Mouse (Mus musculus): ENCODE data around the gene Chmp4b. TPM values are rescaled to one million over a fixed set of nuclear protein-coding genes. Genes with fewer than 3 reads are reported as not detected.
A peak's percentile ranks its signal among the peaks of the same experiment; 100 is the strongest.

Chmp4b gene
- total and polyA plus RNA-seq, 3 experiments: 118 to 196 TPM; not detected in 1

GRCm38 (mm10) chr2:154676653-154677609 is 25.4 kb downstream of the Chmp4b start:
- DNase-seq (ENCODE audit: low read depth, low spot score): peak; percentile 96
- Histone ChIP-seq H3K9me3 (replicated peaks; ENCODE audit: insufficient read depth, low read length) (no peaks in the 10 kb centered on the region), H3K27ac (ENCODE audit: control insufficient read depth, low read depth, low read length) (peak overlapping the region; percentile 88), H3K4me3 (ENCODE audit: control insufficient read depth in 1 of 2, insufficient read depth in 1 of 2, low read depth in 2 of 2, low read length in 2 of 2) (peak overlapping the region; percentile 55 to 75), H3K79me2 (ENCODE audit: control insufficient read depth, insufficient read depth, low read length, poor library complexity) (peaks cover 27% of the 10 kb centered on the region), H3K9ac (ENCODE audit: control insufficient read depth, low read depth, low read length, poor library complexity, severe bottlenecking) (peak overlapping the region; percentile 68), H3K36me3 (ENCODE audit: control insufficient read depth in 1 of 2, insufficient read depth in 2 of 2, low read length in 2 of 2) (peaks cover 0 to 23% of the 10 kb centered on the region in 2 experiments; a peak in 2 of 4 replicates), H3K27me3 (ENCODE audit: control insufficient read depth in 1 of 2, insufficient read depth in 2 of 2, low read length in 2 of 2) (no peaks in the 10 kb centered on the region), H3K4me1 (ENCODE audit: control insufficient read depth in 1 of 2, insufficient read depth in 2 of 2, low read length in 2 of 2) (peaks cover 6 to 11% of the 10 kb centered on the region in 2 experiments)
- peak; percentile 57; the same call in 1 of the 2 replicates for TF ChIP-seq NELFE (IDR thresholded peaks at IDR 0.05; ENCODE audit: low read depth, low read length)
- no peak for TF ChIP-seq GABPA (IDR thresholded peaks at IDR 0.05; ENCODE audit: low read depth, low read length)
- TF ChIP-seq NRF1 (IDR thresholded peaks at IDR 0.05; ENCODE audit: insufficient read depth, low read depth, low read length, poor library complexity, severe bottlenecking): no peak
- peak; percentile 66 to 96; a peak in 3 of 4 replicates for TF ChIP-seq USF2 (IDR thresholded peaks at IDR 0.05; ENCODE audit: borderline replicate concordance in 1 of 2, insufficient read depth in 1 of 2, low read depth in 1 of 2, low read length in 2 of 2)
- peak; percentile 66; the same call in 1 of the 2 replicates for TF ChIP-seq POLR2AphosphoS2 (IDR thresholded peaks at IDR 0.05; ENCODE audit: low read length)
- TF ChIP-seq RAD21 (IDR thresholded peaks at IDR 0.05; ENCODE audit: low read depth, low read length): peak; percentile 13
- no peak for TF ChIP-seq MAFK (IDR thresholded peaks at IDR 0.05; ENCODE audit: borderline replicate concordance, low read depth, low read length)
- no peak for TF ChIP-seq ZC3H11A (IDR thresholded peaks at IDR 0.05; ENCODE audit: low read depth, low read length)
- peak; percentile 58; the same call in 1 of the 2 replicates for TF ChIP-seq SIN3A (IDR thresholded peaks at IDR 0.05; ENCODE audit: low read length)
- TF ChIP-seq RCOR1 (IDR thresholded peaks at IDR 0.05; ENCODE audit: low read depth, low read length): no peak
- TF ChIP-seq ZNF384 (IDR thresholded peaks at IDR 0.05; ENCODE audit: low read depth, low read length): peak; percentile 53
- no peak for TF ChIP-seq MYC (IDR thresholded peaks at IDR 0.05; ENCODE audit: low read depth, low read length)
- TF ChIP-seq UBTF (IDR thresholded peaks at IDR 0.05; ENCODE audit: borderline replicate concordance, insufficient read depth, low read depth, low read length): no peak
- TF ChIP-seq SMC3 (IDR thresholded peaks at IDR 0.05; ENCODE audit: low read depth, low read length): no peak
- TF ChIP-seq MYB (IDR thresholded peaks at IDR 0.05; ENCODE audit: low read depth, low read length): peak; percentile 34; the same call in 1 of the 2 replicates
- peak in 2 of 3 experiments; percentile 24 to 32; a peak in 2 of 6 replicates for TF ChIP-seq CTCF (IDR thresholded peaks at IDR 0.05 in 2 of 3, conservative IDR thresholded peaks at IDR 0.05 in 1 of 3; ENCODE audit: control insufficient read depth in 1 of 3, insufficient read depth in 1 of 3, low read depth in 2 of 3, low read length in 3 of 3, poor library complexity in 1 of 3, severe bottlenecking in 1 of 3)
- TF ChIP-seq EP300 (IDR thresholded peaks at IDR 0.05; ENCODE audit: low read depth in 1 of 2, low read length in 2 of 2): peak in 1 of 2 experiments; percentile 54; a peak in 3 of 4 replicates
- peak; percentile 68 for TF ChIP-seq MXI1 (IDR thresholded peaks at IDR 0.05; ENCODE audit: low read depth, low read length)
- no peak for TF ChIP-seq MEF2A (IDR thresholded peaks at IDR 0.05; ENCODE audit: extremely low read depth, insufficient replicate concordance, low read depth, low read length, poor library complexity, severe bottlenecking)
- TF ChIP-seq CHD1 (IDR thresholded peaks at IDR 0.05; ENCODE audit: low read depth, low read length): no peak
- peak; percentile 35 for TF ChIP-seq HCFC1 (IDR thresholded peaks at IDR 0.05; ENCODE audit: low read depth, low read length)
- peak; percentile 99 for TF ChIP-seq USF1 (IDR thresholded peaks at IDR 0.05; ENCODE audit: low read depth, low read length)
- no peak for TF ChIP-seq ELF1 (IDR thresholded peaks at IDR 0.05; ENCODE audit: low read depth, low read length)
- TF ChIP-seq JUND (IDR thresholded peaks at IDR 0.05; ENCODE audit: low read depth, low read length): no peak
- TF ChIP-seq TAL1 (IDR thresholded peaks at IDR 0.05; ENCODE audit: low read length): peak; percentile 60
- TF ChIP-seq POLR2A (IDR thresholded peaks at IDR 0.05; ENCODE audit: control insufficient read depth in 1 of 2, insufficient read depth in 1 of 2, low read depth in 1 of 2, low read length in 2 of 2, poor library complexity in 1 of 2): peak in 1 of 2 experiments; percentile 81; a peak in 2 of 4 replicates
- TF ChIP-seq ZMIZ1 (IDR thresholded peaks at IDR 0.05; ENCODE audit: low read depth, low read length): peak; percentile 82
- no peak; the same call in 1 of the 2 replicates for TF ChIP-seq TCF12 (IDR thresholded peaks at IDR 0.05; ENCODE audit: low read depth, low read length)
- 0 out of 2 replicates have a peak, but pooled peaks have one; percentile 12 for TF ChIP-seq ETS1 (IDR thresholded peaks at IDR 0.05; ENCODE audit: low read depth, low read length)
- no peak for TF ChIP-seq ZKSCAN1 (IDR thresholded peaks at IDR 0.05; ENCODE audit: low read depth, low read length)
- no peak for TF ChIP-seq BHLHE40 (IDR thresholded peaks at IDR 0.05; ENCODE audit: borderline replicate concordance, low read depth, low read length)
- no peak for TF ChIP-seq KAT2A (conservative IDR thresholded peaks at IDR 0.05; ENCODE audit: low read depth, low read length)
- TF ChIP-seq MAX (IDR thresholded peaks at IDR 0.05; ENCODE audit: low read length): peak; percentile 94
- TF ChIP-seq MAZ (IDR thresholded peaks at IDR 0.05; ENCODE audit: low read depth, low read length): no peak
